Mouse (Mus musculus): ENCODE results near the gene Tcn2. TPM values are rescaled to one million over a fixed set of nuclear protein-coding genes. Genes with fewer than 3 reads are reported as not detected.

Gene Tcn2
- polyA plus RNA-seq, 1 experiment, result 117 TPM

DNA sequence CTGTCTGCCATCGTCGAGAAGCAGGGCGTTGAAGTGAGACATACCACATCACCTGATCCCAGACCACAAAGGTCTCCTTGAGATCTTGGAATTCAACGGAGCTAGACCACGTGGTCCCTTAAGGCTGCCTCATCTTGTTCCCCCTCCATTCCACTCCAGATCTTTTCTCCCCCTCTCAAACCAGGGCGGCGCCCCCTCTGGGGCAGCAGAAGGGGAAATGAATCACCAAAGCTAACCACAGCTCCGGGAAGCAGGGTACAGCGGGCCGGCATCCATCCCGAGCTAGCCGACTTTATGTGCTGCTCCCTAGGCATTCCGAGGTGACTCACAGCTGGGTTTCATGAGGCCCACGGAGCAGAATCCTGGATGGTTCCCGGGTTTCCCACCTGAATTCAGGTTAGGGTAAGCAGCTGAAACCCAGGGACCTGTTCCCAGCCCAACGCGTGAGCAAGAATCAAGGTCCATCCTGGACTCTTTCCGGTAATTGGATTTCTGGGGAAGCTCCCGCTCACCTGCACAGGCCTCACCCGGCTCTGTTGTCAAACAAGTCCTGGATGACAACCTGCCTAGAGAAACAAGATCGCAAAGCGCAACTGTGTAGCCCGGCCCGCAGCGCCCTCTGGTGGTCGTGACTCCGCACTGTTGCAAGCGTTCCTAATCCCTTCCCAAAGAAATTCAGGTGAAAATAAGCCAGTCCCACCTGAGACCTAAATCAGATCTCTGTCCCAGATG is 17.7 kb downstream of the Tcn2 start, which contains the start of gene Slc35e4:
Gene Slc35e4, minus strand, starts transcription at position 556 of the 732 bp plus-strand sequence.
- TF ChIP-seq POLR2A (IDR thresholded peaks at IDR 0.05; ENCODE audit: borderline replicate concordance, low read depth, low read length) (no peak), CTCF (IDR thresholded peaks at IDR 0.05; ENCODE audit: low read depth, low read length) (peak; percentile 95)
- peak within 1 kb of the TSS; percentile 88 for H3K27ac ChIP-seq (ENCODE audit: insufficient read depth, low read depth, low read length)
- H3K4me3 ChIP-seq (ENCODE audit: insufficient read depth, low read length), result peak within 1 kb of the TSS; percentile 76
- peaks cover 26% of the 10 kb centered on the region for H3K4me1 ChIP-seq (ENCODE audit: control insufficient read depth, insufficient read depth, low read length)

DNA sequence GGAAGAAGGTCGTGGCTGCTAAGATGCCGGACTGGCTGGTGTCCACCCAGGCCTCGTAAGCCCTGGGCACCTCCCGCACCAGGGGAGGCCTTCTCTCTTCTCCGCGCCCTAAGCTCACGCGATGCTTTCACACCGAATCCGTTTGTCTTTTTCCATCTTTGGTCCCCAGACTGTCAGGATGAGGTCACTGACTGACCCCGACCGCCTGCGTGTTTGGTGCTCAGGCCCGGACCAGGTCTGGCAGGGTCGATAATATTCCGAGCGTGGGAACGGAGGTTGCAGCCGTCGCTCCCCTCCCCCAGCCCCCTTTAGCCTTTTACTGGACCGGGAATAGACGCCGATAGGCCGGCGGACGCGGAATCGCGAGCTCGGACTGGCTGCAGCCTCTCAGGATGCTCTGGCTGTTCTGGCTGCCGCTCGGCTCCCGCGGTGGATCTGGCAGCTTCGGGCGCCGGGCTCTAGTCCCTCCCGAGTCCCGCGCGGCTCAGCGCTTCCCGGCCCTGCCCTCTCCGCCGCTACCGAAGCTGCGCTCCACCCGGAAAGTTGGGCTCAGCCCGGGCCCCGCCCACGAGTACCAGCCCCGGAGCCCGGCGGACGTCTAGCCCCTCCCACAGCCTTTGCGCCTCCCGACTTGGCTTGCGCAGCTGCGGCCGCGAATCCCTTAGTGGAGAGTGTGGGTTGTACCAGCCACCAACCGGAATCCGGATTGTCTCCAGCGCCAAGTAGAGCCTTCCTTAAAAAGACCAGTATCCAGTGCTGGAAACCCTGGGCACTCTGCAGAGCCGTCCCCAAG is 18.4 kb downstream of the Tcn2 start:
- Histone ChIP-seq H3K4me1 (ENCODE audit: control insufficient read depth, insufficient read depth, low read length) (peaks cover 34% of the 10 kb centered on the region), H3K4me3 (ENCODE audit: insufficient read depth, low read length) (peak overlapping the region; percentile 76), H3K27ac (ENCODE audit: insufficient read depth, low read depth, low read length) (peak overlapping the region; percentile 88)
- TF ChIP-seq CTCF (IDR thresholded peaks at IDR 0.05; ENCODE audit: low read depth, low read length) (no peak), POLR2A (IDR thresholded peaks at IDR 0.05; ENCODE audit: borderline replicate concordance, low read depth, low read length) (no peak)

DNA sequence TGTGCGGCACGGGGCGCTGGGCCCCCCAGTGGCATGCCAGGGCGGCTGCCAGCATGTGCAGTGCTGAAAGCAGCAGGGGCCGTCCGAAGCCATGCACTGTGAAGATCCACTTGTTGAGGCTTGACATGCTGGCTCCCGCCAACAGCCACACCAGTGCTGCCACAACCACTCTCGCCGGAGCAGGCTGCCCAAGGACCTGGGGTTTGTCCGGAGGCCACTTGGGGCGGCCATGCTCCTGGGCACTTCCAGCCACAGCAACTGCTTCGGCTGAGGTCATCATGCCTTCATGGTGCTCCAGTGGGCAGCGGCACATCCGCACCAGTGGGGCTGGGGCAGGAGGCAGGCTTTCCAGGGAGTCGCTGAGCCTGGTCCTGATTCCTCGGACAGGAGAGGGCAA is 19.1 kb downstream of the Tcn2 start:
- TF ChIP-seq POLR2A (IDR thresholded peaks at IDR 0.05; ENCODE audit: borderline replicate concordance, low read depth, low read length) (no peak), CTCF (IDR thresholded peaks at IDR 0.05; ENCODE audit: low read depth, low read length) (no peak)
- H3K4me1 ChIP-seq (ENCODE audit: control insufficient read depth, insufficient read depth, low read length), result peaks cover 35% of the 10 kb centered on the region
- H3K4me3 ChIP-seq (ENCODE audit: insufficient read depth, low read length), result peak overlapping the region; percentile 76
- peak overlapping the region; percentile 70 for H3K27ac ChIP-seq (ENCODE audit: insufficient read depth, low read depth, low read length)

DNA sequence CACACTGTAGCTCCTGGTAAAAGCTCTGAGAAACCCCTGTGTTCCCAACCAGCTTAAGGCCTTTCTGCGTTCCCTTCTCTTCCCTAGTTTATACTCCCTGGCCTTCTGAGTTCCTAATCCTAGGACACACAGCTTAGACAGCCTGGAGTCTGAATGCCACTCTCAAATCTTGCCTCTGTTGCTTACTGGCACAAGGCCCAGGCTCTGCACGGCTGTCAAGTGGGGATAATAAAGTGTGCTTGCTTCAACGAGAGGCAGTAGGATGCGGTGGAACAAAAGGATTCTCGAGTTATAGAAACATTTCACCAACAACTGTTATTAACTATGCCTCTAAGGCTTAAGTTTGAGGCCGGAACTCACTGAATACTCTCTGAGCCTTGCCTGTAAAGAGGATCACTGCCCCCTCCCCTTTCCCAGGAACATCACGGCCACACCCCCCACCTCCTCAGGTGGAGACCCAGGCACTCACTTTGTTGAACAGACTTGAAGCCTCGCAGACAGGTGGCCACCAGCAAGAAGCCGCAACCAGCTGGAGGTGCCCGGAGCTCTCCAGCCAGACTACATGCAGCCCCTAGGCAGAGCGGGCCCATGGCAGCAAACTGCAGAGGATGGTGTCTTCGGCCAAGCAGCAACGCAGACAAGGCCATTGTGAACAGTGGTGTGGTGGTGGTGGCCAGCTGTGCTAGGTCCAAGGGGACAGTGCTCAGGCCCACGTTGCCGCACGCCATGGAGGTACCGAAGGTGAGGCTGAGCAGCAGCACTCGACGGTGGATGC is 19.7 kb downstream of the Tcn2 start:
- Histone ChIP-seq H3K4me1 (ENCODE audit: control insufficient read depth, insufficient read depth, low read length) (peaks cover 35% of the 10 kb centered on the region), H3K4me3 (ENCODE audit: insufficient read depth, low read length) (peak overlapping the region; percentile 76), H3K27ac (ENCODE audit: insufficient read depth, low read depth, low read length) (peak overlapping the region; percentile 70)
- TF ChIP-seq POLR2A (IDR thresholded peaks at IDR 0.05; ENCODE audit: borderline replicate concordance, low read depth, low read length), result no peak
- TF ChIP-seq CTCF (IDR thresholded peaks at IDR 0.05; ENCODE audit: low read depth, low read length), result no peak

DNA sequence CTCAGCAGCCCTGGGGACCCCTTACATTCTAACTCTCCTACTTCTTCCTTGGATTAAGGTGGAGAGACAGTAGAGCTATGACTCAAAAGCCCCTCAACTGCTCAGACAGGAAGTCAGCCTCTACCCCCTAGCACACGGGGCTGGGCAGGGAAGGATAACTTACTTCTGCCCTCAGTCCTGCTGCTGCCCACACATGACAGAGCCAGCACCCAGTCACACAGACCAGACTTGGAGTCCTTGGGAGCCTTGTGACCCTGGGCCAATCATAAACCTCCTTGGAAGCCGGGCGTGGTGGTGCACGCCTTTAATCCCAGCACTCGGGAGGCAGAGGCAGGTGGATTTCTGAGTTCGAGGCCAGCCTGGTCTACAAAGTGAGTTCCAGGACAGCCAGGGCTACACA is 20.5 kb downstream of the Tcn2 start:
- Histone ChIP-seq H3K4me3 (ENCODE audit: insufficient read depth, low read length) (peak overlapping the region; percentile 76), H3K4me1 (ENCODE audit: control insufficient read depth, insufficient read depth, low read length) (peaks cover 35% of the 10 kb centered on the region), H3K27ac (ENCODE audit: insufficient read depth, low read depth, low read length) (peak overlapping the region; percentile 79)

DNA sequence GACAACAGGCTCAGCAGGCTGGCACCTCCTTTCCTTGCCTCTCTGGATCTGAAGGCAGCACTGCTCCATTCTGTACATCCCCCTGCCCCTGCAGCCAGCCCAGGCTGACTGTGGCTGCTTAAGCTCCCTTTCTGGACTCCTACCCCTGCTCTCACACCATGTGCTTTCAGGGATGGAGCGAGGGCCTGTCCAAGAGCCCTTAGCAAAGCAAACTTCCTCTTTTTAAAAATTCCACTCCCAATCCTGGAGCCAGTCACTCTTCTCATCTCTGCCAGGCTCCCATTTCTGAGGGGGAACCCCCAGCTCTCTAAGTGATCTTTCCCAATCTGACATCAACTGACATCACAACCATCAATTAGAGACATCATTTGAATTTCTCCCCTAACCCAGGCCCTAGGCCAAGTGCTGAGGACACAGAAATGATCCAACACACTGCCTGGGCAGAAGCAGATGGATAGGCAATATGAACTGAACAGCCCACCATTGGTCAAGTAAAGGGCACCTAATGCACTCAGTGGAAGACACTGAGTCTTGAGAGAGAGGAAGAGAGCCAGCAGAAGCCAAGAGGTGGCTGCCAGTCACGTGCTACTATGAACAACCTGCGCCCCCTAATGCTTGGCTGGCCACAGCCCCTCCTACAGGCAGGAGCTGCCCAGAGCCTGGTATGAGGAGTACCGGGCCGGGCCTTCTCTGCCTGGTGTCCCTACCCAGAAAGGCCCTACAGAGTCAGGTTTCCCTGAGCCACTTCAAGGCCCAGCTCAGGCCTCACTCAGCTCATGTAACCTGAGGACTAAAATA is 21.2 kb downstream of the Tcn2 start:
- Histone ChIP-seq H3K27ac (ENCODE audit: insufficient read depth, low read depth, low read length) (peak overlapping the region; percentile 79), H3K4me1 (ENCODE audit: control insufficient read depth, insufficient read depth, low read length) (peaks cover 34% of the 10 kb centered on the region), H3K4me3 (ENCODE audit: insufficient read depth, low read length) (peak overlapping the region; percentile 76)
- TF ChIP-seq POLR2A (IDR thresholded peaks at IDR 0.05; ENCODE audit: borderline replicate concordance, low read depth, low read length), result no peak
- TF ChIP-seq CTCF (IDR thresholded peaks at IDR 0.05; ENCODE audit: low read depth, low read length), result no peak

DNA sequence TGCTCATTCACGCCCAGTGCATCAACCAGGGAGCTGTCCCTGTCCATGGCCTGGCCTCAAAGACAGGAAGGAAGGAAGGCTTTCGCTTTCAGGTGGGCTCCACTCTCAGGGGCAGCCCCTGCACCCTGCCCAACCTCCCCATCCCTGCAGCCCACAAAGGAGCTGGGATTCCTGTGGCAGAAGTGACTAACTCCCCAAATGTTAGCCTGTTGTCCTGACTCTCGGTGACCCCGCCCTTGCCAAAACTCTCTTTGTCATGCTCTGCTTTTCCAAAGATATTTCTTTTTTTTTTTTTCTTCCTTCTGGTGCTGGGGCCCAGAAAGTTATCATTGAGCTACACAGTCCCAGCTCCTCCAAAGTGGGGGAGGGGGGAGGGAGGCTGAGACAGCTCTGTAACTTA is 22.7 kb downstream of the Tcn2 start:
- no peak overlapping the region for H3K27ac ChIP-seq (ENCODE audit: insufficient read depth, low read depth, low read length)
- TF ChIP-seq POLR2A (IDR thresholded peaks at IDR 0.05; ENCODE audit: borderline replicate concordance, low read depth, low read length) (no peak), CTCF (IDR thresholded peaks at IDR 0.05; ENCODE audit: low read depth, low read length) (no peak)
- H3K4me1 ChIP-seq (ENCODE audit: control insufficient read depth, insufficient read depth, low read length), result peaks cover 43% of the 10 kb centered on the region
- H3K4me3 ChIP-seq (ENCODE audit: insufficient read depth, low read length), result no peak overlapping the region

DNA sequence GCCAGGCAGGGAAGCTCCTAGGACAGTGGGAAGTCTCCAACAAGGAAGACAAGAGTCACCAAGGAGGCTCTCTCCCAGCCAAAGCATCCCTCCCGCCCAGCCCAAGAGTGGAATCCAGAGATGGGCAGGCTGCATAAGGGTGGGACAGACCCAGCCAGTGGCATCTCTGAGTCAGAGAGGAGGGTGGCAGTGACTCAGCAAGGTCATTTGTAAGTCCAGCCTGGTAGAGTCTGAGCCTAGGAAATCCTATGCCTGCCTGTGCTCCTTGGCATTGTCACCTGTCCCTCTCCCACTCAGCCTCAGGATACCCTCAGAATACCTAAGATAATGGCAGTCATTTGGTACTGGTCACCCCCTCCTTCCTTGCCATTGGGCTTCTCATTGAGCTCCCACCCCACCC is 26.5 kb downstream of the Tcn2 start:
- Histone ChIP-seq H3K4me3 (ENCODE audit: insufficient read depth, low read length) (no peak overlapping the region), H3K27ac (ENCODE audit: insufficient read depth, low read depth, low read length) (no peak overlapping the region), H3K4me1 (ENCODE audit: control insufficient read depth, insufficient read depth, low read length) (peaks cover 51% of the 10 kb centered on the region)
- TF ChIP-seq CTCF (IDR thresholded peaks at IDR 0.05; ENCODE audit: low read depth, low read length), result no peak
- no peak for TF ChIP-seq POLR2A (IDR thresholded peaks at IDR 0.05; ENCODE audit: borderline replicate concordance, low read depth, low read length)

DNA sequence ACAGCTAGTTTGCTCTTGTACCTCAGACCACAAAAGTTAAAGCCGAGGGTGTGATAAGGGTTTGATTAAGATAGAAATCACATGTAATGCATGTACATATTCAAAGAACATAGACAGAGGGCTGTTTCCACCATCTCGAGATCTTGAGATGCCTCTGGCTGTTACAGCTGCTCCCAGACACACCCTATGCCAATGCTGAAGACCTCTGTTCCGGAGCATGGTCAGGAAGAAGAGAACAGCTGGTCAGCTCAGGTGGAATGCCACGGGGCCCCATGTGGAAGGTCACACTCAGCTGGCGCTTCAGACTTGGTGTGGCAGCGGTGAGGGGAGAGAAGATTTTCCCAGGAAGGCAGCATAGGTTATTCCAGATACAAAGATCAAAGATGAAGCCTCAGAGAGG is 27.3 kb downstream of the Tcn2 start:
- peaks cover 46% of the 10 kb centered on the region for H3K4me1 ChIP-seq (ENCODE audit: control insufficient read depth, insufficient read depth, low read length)
- no peak overlapping the region for H3K4me3 ChIP-seq (ENCODE audit: insufficient read depth, low read length)
- TF ChIP-seq POLR2A (IDR thresholded peaks at IDR 0.05; ENCODE audit: borderline replicate concordance, low read depth, low read length), result no peak
- no peak for TF ChIP-seq CTCF (IDR thresholded peaks at IDR 0.05; ENCODE audit: low read depth, low read length)
- H3K27ac ChIP-seq (ENCODE audit: insufficient read depth, low read depth, low read length), result no peak overlapping the region

Measured in bone marrow macrophage, adult 2 months (primary cell).